Mouse (Mus musculus) liver, postnatal 0 days (tissue): ENCODE results near the gene Zfp541.

ENCODE experiments used
- CTCF ChIP-seq: sonication (generic); IDR thresholded peaks from 2 replicates; pipeline ENCODE4 v1.5.1; 2016; ENCODE audit warnings: antibody characterized with exemption, low read depth
- EP300 ChIP-seq: IDR thresholded peaks from 2 replicates; pipeline ENCODE4 v1.6.1; 2016; ENCODE audit warnings: antibody characterized with exemption, low read depth, mild to moderate bottlenecking

GRCm38 (mm10) chr7:16043861-16044435, 17.7 kb upstream of the Zfp541 start:
- no peak for TF ChIP-seq CTCF
- no peak for TF ChIP-seq EP300
